Mouse (Mus musculus) 3134 (cell line): ENCODE data around the gene Mon2.
A peak's percentile ranks its signal among the peaks of the same experiment; 100 is the strongest.

Source experiments
- DNase-seq: peaks from one replicate; pipeline ENCODE4 v3.0.0-alpha.2; 2011; ENCODE audit warnings: low spot score; ENCODE audit not compliant: insufficient read length; ENCODE audit errors: extremely low read depth

Mon2 gene

DNA sequence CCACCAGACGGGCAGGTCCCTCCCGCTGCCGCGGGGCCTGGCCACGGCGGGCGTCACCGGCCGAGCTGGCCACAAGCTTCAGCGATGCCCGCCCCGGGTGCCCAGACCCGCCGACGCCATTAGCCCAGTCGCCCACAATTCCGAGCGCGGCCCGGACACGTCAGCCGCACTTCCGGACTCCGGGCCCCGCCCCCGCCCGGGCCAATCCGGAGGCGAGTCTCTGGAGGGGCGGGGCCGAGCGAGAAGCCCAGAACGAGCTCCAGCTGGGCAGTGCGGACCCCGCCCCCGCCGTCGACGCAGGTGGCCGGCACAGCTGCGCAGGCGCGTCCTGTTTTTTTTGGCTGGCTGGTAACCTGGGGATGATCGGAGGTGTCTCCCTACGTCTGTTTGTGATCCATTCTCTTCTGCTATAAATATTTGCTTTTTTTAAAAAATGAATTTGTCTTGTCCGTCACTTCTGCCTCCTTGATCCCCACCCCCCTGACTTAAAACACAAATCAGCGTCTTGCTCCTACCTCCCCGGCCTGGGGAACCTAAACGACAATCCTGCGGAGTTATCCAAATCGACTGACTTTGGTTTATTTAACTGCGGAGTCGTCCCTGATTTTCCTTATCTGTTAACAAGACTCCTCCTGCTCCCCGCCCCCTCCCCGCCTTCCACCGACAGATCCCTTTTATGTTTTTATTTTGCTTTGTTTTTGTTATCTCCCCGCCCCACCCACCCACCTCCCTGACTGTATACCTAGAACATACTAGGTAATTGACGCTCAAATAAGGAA, at the start of gene Mon2:
TSS of gene Mon2 (minus strand) at position 261 of the 779 bp plus-strand sequence.
- DNase-seq, result peak; percentile 94

DNA sequence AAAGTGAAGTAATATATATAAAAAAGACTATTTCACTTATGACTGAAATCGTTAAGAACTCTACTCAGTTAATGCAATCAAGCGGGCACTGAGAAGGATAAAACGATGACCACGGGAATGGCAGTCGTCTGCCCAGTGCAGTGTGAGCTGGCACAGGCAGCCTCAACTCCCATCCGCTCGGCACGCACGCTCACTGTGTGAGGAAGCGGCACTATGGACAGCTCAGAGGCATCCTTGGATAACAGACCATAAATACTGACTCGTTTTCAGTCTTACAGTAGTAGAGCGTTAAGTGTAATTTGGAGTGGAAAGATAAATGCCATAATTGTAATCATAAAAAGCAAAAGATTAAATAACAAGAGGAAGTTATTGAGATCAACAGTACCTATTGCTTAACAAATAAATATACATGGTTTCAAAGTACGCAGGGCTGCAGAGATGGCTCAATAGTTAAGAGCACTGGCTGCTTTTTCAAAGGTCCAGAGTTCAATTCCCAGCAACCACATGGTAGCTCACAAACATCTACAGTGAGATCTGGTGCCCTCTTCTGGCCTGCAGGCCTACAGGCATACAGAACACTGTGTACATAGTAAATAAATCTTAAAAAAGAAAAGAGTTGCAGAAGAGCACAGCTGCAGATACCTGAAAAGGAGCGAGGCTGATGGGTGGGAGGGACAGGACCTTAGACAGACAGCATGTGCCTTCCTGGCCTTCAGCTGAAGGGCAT, 44.5 kb upstream of the Mon2 start:
- no peak for DNase-seq

DNA sequence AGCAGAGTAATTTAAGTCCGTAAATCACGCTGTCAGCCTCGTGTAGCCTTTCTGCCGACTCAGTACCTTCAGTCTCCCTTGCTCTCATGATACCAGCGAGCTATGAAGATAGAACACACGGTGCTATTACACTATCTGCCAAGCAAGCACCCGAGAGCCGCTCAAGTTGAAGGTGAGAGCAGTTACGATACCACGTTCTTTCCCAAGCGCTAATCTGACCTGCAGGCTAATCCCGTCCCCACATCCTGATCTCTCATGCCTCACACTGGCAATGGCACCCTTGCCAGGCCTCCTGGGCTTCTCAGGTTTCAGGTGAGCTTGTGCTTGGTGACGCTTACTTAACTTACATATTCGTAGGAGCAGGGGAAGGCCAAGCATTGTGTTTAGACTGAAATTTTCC, 40.6 kb upstream of the Mon2 start:
- DNase-seq, result no peak

DNA sequence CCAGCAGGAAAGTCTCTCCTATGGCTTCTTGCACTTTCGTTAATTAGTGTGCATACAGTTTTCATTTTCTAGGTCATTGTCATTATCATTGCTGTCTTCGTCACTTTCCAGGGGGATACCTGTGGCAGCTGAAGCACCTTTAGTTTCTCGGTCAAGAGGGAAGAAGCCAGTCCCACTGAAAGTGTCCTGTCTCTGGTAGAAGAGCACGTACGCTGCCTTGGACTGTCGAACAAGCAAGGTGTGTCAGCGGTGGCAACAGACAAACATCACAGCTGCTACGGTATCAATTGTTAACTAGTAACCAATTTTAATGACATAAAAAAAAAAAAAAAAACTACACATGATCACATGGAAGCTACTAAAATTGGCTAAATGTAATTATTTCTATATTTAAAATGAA, 37.2 kb upstream of the Mon2 start:
- no peak for DNase-seq

DNA sequence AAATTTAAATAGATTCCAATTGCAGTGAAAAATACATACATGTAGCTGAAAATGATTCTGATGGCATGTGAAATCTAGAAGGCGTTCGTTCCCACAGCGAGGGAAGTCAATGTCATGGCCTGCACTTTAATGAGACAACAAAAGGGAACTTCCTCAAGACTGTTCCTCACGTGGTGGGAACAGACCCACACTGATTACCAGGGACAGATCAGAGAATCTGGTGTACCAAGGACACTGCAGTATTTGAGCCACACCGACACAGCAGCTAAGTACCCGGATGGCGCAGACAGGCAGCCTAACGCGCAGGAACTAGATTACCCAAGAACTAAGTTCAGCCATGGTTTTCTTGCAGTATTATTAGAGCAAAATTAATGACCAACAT, 36.5 kb upstream of the Mon2 start:
- no peak for DNase-seq

DNA sequence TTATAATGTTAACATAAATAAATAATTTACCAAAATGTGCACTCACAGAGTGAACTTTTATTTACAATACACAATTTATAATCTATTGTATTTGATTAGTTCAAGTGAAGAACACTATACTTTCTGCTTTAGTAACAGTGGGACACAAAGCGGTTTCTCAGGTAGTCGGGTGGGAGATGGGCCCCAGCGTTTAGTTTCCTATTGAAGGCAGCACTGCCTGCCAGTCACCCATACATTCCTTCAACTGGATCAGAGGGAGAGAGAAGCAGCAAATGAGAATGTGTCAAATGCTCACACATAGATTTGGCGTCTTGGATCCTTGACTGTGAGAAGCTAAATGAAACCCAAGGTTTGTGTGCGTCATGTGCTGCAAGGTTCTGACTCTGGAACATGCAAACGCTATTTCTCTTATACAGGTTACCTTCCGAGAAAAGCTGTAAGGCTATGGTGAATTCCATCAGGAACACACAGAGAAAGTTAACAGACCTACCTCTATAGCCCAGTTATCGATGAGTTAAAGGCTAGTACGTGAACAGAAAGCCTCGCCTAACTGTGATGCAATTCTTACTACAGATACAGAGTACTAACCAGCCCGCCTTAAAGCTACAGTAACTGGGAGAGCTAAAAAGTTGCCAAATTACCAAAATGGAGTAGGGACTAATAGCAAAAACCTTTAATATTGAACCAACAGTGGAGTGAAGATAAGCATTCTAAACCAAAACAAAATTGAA, 35.9 kb upstream of the Mon2 start:
- no peak for DNase-seq

DNA sequence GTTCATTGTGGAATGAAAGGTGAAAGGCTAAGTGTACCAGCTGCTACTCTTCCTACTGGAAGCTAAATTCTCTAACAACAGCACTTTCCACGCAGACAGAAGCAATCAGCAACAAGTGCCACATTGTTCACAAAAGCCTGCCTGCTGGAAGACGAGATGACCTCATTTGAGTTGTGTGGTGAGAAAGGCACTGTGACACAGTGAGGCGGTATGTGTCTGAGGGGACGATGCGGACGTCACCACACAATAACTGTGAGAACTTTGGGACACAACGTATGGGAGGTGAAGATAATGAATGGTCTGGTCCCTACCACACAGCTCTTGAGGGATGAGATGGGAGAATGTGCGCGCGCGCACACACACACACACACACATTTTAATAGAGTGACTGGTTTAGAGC, 34.2 kb upstream of the Mon2 start:
- no peak for DNase-seq

DNA sequence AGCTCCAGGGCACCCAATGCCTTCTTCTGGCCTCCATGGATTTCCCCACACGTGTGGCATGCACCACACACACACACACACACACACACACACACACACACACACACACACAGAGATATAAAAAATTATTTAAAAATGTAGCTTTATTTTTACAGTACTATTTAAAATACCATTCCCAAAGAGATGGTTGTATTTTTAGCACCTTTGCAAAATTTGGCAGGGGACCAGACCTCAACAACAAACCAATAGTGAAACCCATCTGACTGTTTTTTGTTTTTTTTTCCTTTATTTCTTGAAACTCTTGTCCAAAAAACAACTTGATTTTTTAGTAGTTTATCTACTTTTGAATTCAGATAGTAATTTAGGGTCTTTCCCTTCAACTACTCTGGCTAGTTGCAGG, 32.2 kb upstream of the Mon2 start:
- DNase-seq, result no peak

DNA sequence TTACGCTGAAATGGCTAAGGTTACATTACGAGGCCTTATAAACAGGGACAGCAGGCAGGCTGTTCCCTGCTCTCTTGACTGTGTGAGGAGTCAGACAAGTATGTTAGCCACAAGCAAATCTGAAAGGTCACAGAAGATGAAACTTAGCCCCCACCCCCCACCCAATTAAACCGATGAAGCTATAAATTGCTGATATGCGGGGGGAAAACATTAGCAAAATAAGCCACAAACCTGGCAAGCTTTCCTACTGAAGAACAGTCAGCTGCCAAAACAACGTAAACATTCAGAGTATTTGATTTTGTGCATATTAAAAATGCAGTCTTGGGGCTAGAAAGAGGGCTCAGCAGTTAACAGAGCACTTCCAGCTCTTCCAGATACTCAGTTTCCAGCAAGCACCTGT, 31.8 kb upstream of the Mon2 start:
- DNase-seq, result no peak

DNA sequence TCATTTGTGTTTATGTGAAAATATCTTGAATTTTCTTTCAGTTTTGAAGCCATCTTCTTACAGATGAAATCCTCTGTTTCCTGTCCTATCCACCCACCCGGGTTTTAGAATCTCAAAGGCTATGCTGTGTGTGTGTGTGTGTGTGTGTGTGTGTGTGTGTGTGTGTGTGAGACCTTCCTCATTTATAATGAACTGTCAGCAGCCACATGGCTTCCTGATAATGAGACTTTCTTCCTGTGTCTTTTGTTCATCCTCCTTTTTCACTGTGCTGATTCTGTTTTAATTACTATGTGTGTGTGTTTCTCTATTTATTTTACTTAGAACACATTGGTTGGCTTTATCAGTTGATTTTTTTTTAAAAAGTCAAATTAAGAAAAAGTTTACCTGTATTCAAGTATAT, 25.0 kb upstream of the Mon2 start:
- DNase-seq, result no peak

DNA sequence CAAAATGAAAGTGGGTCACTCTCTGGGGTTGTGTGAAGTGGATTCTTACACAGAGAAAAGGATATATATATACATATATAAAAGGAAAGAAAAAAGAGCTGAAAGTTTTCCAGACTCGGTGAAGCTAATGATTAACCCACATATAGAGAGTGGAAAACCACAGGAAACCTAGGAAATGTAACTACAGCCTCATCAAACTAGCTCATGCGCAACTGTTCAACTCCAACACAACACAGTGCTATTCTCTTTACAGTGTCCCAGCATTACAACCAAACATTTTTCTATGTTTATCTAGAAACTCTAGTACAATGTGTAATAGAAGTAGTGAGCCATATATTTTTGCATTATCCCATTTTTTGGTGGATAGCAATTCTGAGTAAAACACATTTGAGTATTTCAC, 24.3 kb upstream of the Mon2 start:
- DNase-seq, result no peak

DNA sequence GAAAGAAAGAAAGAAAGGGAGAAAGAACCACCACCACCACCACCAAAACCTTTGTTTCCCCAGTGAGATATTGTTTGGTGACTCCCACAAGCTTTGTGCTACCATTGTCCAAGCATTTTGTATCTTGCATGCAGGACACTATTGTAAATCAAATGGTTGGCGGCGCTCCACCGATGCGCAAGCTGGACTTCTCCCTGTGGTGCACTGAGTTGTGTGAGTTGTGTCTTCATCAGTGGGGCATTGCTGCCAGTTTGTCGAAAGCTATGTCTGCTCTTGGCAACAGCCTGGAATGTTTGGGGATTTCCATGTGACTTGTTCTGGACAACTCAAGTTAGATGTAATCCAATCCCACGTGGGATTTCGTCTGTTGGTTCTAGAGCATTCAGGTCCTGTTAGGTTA, 18.2 kb upstream of the Mon2 start:
- no peak for DNase-seq

DNA sequence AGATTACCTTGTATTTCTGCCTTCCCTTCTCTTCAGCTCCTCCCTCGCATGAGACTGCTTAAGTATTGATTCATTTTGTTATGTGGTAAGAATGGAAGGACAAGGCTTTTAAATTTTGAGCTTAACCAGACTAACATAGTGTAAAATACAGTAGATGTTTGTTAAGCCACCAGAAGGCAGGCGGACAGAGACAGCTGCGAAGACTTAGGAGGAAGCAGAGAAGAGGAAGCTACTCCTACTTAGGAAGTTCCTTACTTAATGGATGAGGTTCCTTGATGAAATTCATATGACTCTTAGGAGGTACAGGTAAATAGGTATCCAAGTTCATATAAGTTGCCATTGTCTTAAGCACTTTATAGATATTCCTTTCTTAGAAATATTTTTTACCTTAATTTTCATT, 16.3 kb upstream of the Mon2 start:
- no peak for DNase-seq

DNA sequence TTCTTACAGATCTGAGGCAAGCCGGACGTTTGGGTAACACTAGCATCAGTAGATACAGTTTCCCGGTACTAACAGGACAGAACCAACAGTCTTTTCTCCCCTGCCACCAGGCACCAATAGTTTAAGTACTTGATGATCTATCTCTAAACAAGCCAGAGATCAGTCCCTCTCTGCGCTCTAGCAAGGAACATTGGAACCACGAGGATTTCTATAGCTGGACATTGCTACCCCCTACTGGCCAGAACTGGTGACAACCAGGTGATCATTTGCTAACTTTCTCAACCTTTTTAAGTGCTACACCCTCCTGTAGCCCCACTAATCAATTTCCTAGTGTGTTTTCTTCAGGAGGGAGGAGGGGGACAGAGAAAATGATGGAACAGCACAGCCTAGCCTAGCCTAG, 15.4 kb upstream of the Mon2 start:
- DNase-seq, result peak; percentile 39

DNA sequence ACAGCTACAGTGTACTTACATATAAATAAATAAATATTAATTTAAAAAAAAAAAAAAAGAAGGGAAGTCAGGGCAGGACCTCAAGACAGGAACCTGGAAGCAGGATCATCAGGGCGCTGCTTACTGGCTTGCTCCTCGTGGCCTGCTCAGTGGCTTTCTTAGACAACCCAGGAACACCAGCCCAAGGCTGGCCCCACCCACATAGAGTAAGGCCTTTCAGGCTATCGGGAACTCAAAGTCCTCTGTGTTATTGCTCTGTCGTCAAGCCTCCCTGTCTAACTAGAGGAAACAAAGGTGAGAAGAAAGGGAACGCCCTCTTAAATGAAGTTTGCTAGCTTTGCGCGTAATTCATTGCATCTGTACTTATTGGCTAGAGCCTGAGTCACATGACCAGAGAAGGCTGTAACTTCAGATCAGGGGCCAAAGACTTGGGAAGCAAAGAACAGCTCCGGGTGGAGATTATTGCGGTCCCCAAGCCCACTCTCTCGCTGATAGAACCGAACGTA, 13.2 kb upstream of the Mon2 start:
- DNase-seq, result no peak

DNA sequence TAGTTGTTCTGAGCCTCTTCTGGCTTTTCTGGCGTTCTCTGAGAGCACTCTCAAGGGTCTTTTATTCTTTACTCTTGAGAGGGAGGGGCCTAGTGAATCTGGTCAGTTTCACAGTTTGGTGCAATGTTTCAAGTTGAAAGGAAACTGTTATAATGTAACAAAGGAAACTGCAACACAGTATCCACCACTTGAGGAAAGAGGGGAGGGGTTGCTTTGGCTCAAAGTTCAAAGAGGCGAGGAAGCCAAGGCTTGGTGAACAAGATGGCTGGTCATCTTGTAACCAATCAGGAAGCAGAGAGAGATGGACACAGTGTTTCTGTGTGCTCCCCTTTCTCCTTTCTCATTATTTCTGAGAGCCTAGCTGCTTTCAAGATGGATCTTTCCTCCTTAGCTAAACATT, 10.5 kb upstream of the Mon2 start:
- DNase-seq, result no peak

DNA sequence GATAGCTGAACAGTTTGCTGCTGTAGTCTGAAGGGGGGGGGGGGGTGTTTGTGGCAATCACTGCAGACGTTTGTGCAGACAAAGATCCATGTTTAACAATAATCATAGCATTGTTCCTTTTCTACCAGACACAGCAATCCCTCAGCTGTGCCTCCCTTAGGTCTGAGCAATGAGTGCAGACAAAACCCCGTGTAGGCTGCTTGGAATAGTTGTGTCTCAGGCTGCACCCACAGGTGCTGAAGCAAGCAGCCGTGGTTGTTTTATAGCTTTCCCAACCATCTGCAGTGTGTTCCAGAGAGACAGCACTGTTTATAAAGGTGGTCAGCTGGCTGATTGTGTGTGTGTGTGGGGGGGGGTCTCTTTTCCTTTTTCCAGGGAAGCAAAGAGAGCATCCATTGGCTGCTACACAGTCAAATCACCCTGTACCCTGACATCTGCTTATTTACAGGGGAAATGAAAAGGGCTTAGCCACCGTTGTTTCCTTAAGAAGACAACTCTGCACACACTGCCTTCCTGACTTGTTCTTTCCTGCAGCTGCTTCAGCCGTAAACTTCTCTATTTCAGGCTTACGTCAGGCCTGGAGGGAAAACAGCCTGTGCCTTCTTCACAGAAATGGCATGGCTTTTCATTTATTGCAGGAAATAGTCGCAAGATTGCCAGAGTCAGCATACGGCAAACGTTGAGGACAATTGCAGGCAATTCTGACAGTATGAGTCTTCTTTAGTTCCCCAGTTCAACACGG, 8.8 kb upstream of the Mon2 start:
- no peak for DNase-seq

DNA sequence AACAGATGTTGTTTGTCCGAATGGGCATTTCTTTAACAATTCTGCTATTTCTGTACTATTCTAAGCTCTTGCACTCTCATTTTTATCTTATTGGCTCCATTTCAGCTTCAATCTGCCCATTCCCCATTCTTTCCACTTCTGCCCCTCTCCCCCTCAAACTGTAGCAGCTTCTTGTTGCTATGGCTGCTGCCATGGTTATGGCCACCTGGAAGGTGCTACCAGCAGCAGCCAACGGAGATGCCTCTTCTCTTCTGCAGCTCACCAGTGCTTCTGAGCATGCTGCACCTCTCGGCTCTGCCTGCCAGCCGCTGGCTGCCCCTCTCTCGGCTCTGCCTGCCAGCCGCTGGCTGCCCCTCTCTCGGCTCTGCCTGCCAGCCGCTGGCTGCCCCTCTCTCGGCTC, 8.0 kb upstream of the Mon2 start:
- no peak for DNase-seq

DNA sequence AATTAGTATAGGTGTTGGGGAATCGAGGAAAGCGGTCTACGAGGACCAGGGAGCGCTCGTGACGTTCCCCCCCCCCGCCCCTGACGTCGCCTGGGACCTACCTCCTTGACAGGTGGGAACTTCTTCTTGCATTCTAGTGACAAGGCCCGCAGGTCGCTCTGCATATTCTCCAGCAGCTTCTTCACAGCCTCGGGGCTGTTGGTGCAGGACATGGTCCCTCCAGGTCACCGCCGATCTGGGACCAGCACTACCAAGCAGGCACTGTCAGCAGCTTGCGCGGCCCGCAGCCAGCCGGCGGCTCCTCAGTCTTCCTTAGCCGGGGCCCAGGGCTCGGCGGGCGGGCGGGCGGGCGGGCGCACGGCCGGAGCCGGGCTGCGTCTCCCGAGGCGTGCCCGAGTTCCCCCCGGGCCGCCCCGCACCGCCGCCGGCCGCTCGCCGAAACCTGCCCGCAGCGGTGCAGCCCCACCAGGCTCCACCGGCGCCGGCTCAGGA, 508 bp downstream of the Mon2 start:
- DNase-seq, result no peak

DNA sequence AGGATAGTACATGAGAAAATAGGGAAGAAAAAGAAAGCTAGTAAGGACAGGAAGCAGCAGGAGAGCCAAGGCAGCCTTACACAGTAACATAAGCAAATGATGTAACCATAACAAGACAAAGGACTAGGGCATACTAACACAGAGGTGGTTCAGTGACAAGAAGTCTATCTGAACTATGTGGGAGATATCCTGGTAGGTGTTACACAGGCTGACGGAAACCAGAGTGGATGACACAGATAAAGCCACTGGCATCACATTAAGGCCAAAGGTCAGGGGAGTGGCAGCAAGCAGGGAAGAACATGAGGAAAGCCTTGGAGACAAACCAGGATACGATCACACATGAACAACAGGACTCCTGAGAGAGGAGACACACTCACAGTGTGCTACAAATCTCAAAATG, 4.3 kb downstream of the Mon2 start:
- DNase-seq, result no peak

DNA sequence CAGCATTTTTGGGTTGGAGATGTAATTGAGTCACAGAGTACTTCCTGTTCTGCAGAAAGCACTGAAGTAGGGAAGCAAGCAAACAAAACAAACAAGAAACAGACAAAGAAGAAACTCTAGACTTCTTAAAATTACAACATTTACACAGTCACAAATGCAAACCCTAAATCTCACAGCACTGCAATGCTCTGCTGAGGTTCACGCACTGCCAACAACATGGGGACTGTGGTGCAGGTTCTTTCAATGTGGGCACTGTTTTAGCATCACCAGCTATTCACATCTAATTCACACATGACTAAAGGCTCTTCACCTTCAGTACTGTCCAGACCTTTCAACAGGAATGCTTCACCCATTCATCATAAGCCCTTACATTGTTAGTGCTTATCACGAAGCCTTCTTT, 13.3 kb downstream of the Mon2 start:
- DNase-seq, result no peak
